Mouse (Mus musculus) erythroid progenitor cell, adult 5-6 weeks (primary cell): ENCODE results near the gene Olfr446. TPM values are rescaled to one million over a fixed set of nuclear protein-coding genes. Genes with fewer than 3 reads are reported as not detected.

Experiments
- ATAC-seq: replicated peaks from 2 replicates; pipeline ENCODE4 v1.8.0; 2016; ENCODE audit warnings: moderate number of reproducible peaks, mild to moderate bottlenecking, moderate TSS enrichment, inconsistent platforms; ENCODE audit not compliant: poor library complexity, low FRiP score, severe bottlenecking
- total RNA-seq, 2 experiments: library from RNA; stranded (forward) in 1 of 2; stranded (reverse) in 1 of 2; fragments of 150-400 nt in 1 of 2; fragments of 186-747, 209-891 nt in 1 of 2; gene quantifications; 2 replicates each; pipeline versions ENCODE4 v1.2.3 to v1.2.4; 2015 to 2017; ENCODE audit warnings: low replicate concordance in 2 of 2

Gene Olfr446
- total RNA-seq (2015; ENCODE audit: low replicate concordance), result not detected in 2 replicates
- not detected in 2 replicates for total RNA-seq (2017; ENCODE audit: low replicate concordance)

DNA sequence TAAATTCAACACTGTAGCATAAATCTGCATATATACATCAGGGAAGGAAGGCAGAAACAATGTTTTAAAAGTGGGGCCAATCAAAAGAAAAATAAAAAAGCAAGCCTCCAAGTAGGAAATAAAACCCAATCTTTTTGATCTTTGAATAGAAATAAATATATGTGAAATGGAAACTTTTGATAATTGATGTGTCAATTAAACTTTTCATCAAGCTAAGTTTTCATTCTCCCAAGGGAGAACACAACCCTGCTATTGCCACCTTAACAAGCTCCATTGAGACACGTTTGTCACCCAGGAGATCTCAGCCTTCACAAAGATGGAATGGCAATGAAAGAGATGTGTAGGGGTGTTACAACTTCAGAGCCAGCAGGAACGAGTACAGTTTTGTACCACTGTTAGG, at the start of gene Olfr446:
Gene Olfr446 (plus strand): TSS at position 301 of the 400 bp plus-strand sequence.
- ATAC-seq, result no peak

DNA sequence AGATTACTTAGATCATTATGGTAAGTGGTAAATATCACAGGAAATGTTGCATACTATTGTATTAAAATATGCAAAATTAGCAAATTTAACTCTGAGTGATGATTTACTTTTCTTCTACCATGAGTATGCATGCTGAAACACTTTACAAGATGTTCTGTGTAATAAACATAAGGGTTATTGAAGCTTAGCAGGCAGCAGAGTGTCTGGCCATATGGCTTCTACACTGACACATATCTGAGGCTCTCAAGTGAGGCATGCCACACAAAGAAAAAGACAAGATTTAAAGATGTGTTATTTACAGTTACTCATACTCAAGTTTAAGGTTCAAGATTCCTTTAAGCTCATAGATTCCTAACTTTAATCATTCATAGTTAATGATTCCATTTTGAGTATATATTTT, 44.9 kb upstream of the Olfr446 start:
- no peak for ATAC-seq

DNA sequence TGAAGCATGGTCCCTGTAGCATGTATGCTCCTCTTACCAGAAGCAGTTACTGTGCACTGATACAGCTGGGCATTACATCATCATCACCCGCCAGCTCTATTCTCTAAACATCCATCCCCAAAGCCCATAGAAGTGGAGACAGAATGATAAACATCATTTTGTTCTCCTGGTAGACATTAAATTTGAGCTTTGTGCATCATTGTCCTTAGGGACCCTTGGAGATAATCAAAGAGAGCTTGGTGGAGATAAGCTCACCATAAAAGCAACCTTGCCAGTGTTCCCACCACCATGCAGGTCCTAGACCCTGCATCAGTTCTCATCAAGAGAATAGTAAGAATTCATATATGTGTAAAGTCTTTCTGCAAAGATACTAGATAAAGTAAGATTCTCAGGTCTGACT, 31.0 kb upstream of the Olfr446 start, which contains the start of gene Olfr448:
Gene Olfr448 (plus strand): TSS at position 301 of the 400 bp plus-strand sequence.
- no peak for ATAC-seq

DNA sequence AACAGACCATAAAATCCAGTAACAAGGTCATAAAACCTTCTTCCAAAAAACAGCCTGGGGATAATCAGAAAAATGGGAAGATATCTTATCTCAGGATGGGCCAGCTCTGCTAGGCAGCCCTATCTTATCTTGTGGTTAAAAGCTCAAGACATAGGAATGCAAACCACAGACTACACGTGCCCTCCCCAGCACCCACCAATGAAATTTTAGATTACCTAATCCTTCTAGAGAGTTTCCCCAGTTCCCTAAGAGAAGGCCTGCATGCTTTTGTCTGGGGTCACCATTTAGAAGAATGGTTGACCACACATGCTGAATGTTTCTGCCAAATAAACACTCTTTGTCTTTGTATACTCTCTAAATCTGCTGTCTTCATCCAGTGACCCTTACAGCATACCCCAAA, 20.8 kb upstream of the Olfr446 start:
- ATAC-seq, result no peak

DNA sequence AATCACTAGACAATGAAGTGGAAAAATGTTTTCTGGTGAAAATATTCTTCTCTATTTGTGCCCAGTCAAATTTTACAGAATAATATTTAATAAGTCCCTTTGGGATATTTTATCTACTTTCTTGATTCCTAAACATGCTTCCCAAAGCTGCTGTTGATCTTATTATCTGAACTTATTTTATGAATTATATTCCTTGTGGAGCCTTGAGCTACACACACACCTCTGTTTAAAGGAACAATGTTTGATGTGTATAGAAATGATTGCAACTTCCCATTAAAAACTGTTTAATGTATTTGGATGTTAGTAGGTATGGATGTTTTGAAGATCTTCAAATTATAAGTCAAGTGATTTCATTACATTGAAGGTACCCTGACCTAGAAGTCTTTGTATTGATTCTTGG, 12.6 kb upstream of the Olfr446 start, which contains the start of gene Olfr447:
Gene Olfr447 (plus strand): TSS at position 301 of the 400 bp plus-strand sequence.
- ATAC-seq, result no peak

DNA sequence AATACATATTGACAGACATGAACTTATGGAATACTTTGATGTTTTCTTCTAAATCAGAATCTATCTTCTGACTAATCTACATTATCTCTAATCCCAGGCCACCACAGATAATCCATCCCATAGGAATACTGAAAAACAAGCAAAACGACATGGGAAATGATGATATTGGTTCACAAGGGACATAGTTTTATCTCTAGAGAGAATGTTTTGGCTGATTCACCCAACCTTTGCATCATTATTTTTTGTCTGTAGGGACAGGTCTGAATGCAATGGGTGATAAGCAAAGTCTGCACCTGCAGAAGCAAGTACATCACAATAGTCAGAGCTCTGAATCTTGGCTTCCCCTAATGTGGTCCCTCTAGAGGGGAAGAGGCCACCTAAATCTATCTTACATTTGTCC, 27.6 kb downstream of the Olfr446 start, which contains the start of gene Olfr444:
Gene Olfr444 (plus strand): TSS at position 301 of the 400 bp plus-strand sequence.
- ATAC-seq, result no peak

DNA sequence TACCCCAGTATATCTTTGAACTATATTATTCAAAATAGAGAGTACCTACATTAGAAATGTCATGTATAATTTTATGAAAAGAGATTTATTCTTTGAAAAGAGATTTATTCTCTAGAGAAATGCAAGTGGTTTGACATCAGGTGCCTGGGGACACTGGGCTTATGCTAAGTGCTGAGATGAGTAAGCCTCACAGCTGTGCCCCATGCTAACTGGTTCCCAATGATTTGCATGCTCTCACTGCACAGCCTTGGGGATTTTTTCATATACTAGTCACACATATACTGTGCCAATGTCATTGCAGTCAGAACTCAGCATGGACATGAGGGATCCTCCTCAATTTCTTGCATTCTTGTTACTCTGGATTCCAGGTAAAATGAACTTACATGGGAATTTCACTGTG, 59.2 kb downstream of the Olfr446 start:
- no peak for ATAC-seq

Other genes starting within 250 kb of the Olfr446 start
- gene Tcaf1, start 211.3 kb upstream of the Olfr446 start, total RNA-seq (2015; ENCODE audit: low replicate concordance), result not detected in 2 replicates
- not detected in 2 replicates for gene Tcaf1, start 211.3 kb upstream of the Olfr446 start, total RNA-seq (2017; ENCODE audit: low replicate concordance)
- gene Olfr453, start 182.0 kb upstream of the Olfr446 start, total RNA-seq (2015; ENCODE audit: low replicate concordance), result not detected in 2 replicates
- gene Olfr453, start 182.0 kb upstream of the Olfr446 start, total RNA-seq (2017; ENCODE audit: low replicate concordance), result not detected in 2 replicates
- gene Olfr38, start 165.0 kb upstream of the Olfr446 start, total RNA-seq (2015; ENCODE audit: low replicate concordance), result not detected in 2 replicates
- not detected in 2 replicates for gene Olfr38, start 165.0 kb upstream of the Olfr446 start, total RNA-seq (2017; ENCODE audit: low replicate concordance)
- gene Olfr452, start 136.3 kb upstream of the Olfr446 start, total RNA-seq (2015; ENCODE audit: low replicate concordance), result not detected in 2 replicates
- not detected in 2 replicates for gene Olfr452, start 136.3 kb upstream of the Olfr446 start, total RNA-seq (2017; ENCODE audit: low replicate concordance)
- gene Olfr450, start 109.4 kb upstream of the Olfr446 start, total RNA-seq (2015; ENCODE audit: low replicate concordance), result not detected in 2 replicates
- not detected in 2 replicates for gene Olfr450, start 109.4 kb upstream of the Olfr446 start, total RNA-seq (2017; ENCODE audit: low replicate concordance)
- gene Olfr449, start 87.0 kb upstream of the Olfr446 start, total RNA-seq (2015; ENCODE audit: low replicate concordance), result not detected in 2 replicates
- gene Olfr449, start 87.0 kb upstream of the Olfr446 start, total RNA-seq (2017; ENCODE audit: low replicate concordance), result not detected in 2 replicates
- gene Olfr448, start 30.9 kb upstream of the Olfr446 start, total RNA-seq (2015; ENCODE audit: low replicate concordance), result not detected in 2 replicates
- not detected in 2 replicates for gene Olfr448, start 30.9 kb upstream of the Olfr446 start, total RNA-seq (2017; ENCODE audit: low replicate concordance)
- gene Olfr447, start 12.5 kb upstream of the Olfr446 start, total RNA-seq (2015; ENCODE audit: low replicate concordance), result not detected in 2 replicates
- gene Olfr447, start 12.5 kb upstream of the Olfr446 start, total RNA-seq (2017; ENCODE audit: low replicate concordance), result not detected in 2 replicates
- not detected in 2 replicates for gene Olfr444, start 27.7 kb downstream of the Olfr446 start, total RNA-seq (2015; ENCODE audit: low replicate concordance)
- gene Olfr444, start 27.7 kb downstream of the Olfr446 start, total RNA-seq (2017; ENCODE audit: low replicate concordance), result not detected in 2 replicates
- gene Olfr441, start 185.0 kb downstream of the Olfr446 start, total RNA-seq (2015; ENCODE audit: low replicate concordance), result not detected in 2 replicates
- not detected in 2 replicates for gene Olfr441, start 185.0 kb downstream of the Olfr446 start, total RNA-seq (2017; ENCODE audit: low replicate concordance)
- not detected in 2 replicates for gene Olfr237-ps1, start 225.2 kb downstream of the Olfr446 start, total RNA-seq (2015; ENCODE audit: low replicate concordance)
- gene Olfr237-ps1, start 225.2 kb downstream of the Olfr446 start, total RNA-seq (2017; ENCODE audit: low replicate concordance), result not detected in 2 replicates
- not detected in 2 replicates for gene Olfr437, start 241.9 kb downstream of the Olfr446 start, total RNA-seq (2015; ENCODE audit: low replicate concordance)
- gene Olfr437, start 241.9 kb downstream of the Olfr446 start, total RNA-seq (2017; ENCODE audit: low replicate concordance), result not detected in 2 replicates